Mouse (Mus musculus) yolk sac, embryonic 10.5 days (tissue): Measurements from ENCODE around the gene Ube2n.
"Not testable (repeated sequence)": the region's sequence is repeated elsewhere in the genome, so short reads cannot be mapped to it uniquely, and the experiment has no call there.

Experiments
- DNase-seq: peaks from one replicate; pipeline ENCODE4 v3.0.0-alpha.2; 2017; ENCODE audit warnings: low spot score

Ube2n gene

GRCm38 (mm10) chr10:95525871-95526270, 10.9 kb downstream of the Ube2n start:
- DNase-seq: no peak

GRCm38 (mm10) chr10:95526495-95527122, 11.7 kb downstream of the Ube2n start:
- no peak for DNase-seq

- DNase-seq: no peak
Measured at GRCm38 (mm10) chr10:95530551-95531121, 15.7 kb downstream of the Ube2n start.

- no peak for DNase-seq
Measured at GRCm38 (mm10) chr10:95532916-95533315, 18.0 kb downstream of the Ube2n start.

DNA sequence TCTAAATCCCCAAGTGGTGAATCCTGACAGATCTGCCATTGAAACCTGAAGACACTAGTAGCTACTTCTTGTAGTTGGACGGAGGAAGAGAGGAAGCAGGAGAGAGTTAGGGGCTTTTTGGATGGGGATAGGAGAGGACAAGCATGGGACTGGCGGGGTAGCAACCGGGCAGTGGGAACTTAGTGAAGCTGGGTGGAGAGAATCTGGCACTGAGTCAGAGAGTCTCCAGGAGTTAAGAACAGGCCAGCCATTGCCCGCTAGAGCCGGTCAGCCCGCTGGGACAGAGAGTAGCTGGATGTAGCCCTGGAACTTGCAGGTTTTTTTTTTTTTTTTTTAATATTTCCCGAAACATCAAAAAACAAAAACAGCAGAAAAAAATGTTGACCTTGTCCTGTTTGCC, 18.4 kb downstream of the Ube2n start:
- DNase-seq: no peak

DNA sequence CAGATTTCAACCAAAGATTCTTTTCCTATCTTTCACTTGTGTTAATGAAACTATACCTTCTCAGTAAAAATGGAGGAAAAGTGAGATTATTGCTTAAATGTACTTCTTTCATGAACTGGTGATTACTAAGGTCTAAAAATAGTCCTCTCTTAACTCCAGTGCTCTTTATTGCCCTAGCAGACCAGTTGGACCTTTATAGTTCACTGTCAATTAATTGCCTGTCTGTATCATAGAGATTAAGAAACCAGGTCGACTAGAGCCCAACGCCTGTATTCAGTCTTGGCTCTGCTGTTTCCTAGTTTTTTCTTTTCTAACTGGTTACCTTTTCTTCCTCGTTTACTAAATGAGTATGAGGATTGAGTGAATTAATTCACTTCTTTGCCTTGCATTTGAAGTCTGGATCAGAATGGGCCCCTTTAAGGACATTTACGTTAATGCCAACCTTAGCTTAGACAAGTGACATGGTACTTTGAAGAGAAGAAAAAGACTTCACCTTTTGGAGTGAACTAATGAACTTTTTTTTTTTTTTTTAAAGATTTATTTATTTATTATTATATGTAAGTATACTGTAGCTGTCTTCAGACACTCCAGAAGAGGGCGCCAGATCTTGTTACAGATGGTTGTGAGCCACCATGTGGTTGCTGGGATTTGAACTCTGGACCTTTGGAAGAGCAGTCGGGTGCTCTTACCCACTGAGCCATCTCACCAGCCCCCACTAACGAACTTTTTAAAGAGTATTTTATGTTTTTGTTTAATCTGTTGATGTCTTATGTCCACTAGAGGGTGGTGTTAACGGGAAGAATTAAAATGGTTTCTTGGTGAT, 20.7 kb downstream of the Ube2n start:
- DNase-seq: no peak

- DNase-seq: no peak
Measured at GRCm38 (mm10) chr10:95536222-95536541, 21.2 kb downstream of the Ube2n start.

- DNase-seq: no peak
Measured at GRCm38 (mm10) chr10:95539260-95539659, 24.3 kb downstream of the Ube2n start.

GRCm38 (mm10) chr10:95539841-95540240, 24.9 kb downstream of the Ube2n start:
- DNase-seq: no peak

DNA sequence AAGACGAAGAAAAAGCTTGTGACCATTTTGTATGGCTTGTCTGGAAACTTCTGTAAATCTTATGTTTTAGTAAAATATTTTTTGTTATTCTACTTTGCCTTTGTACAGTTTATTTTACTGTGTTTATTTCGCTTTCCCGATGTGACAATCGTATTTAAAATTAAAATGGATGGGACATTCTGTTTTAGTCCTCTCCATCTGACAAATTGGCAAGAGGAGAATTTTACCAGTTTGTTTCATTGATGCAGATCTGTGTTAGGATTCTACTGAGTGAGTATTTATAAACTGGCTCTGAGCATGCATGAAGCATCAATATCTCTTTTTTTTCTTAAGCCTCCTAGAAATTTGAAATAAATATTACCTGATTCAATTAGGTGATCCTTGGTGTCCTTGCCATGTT, 28.0 kb downstream of the Ube2n start:
- no peak for DNase-seq

GRCm38 (mm10) chr10:95543377-95543776, 28.4 kb downstream of the Ube2n start:
- no peak for DNase-seq

DNA sequence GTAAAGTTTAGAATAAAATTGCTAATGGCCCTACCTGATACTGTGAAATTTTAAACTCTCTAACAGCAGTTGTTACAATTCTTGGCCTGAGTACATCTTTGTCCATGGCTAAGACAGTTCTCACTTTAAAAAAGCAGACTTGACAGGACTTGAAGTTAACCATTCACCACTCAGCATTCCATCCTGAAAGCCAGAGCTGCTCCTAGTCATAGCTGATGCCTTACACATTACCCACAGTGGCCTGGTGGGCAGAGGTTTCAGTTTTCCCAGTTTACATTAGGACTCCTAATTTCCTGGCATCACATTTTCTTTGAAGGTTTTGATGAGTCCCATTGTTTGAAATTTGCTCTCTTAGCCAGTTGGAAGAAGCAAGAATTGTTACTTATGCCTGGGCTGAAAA, 29.1 kb downstream of the Ube2n start:
- DNase-seq: no peak

- no peak for DNase-seq
Measured at GRCm38 (mm10) chr10:95544651-95545050, 29.7 kb downstream of the Ube2n start.

- DNase-seq: no peak
Measured at GRCm38 (mm10) chr10:95545051-95545450, 30.1 kb downstream of the Ube2n start.

- no peak for DNase-seq
Measured at GRCm38 (mm10) chr10:95546178-95546577, 31.2 kb downstream of the Ube2n start.

- no peak for DNase-seq
Measured at GRCm38 (mm10) chr10:95548154-95548826, 33.3 kb downstream of the Ube2n start.

GRCm38 (mm10) chr10:95549080-95549479, 34.1 kb downstream of the Ube2n start:
- DNase-seq: not testable (repeated sequence)

GRCm38 (mm10) chr10:95550506-95550905, 35.6 kb downstream of the Ube2n start:
- no peak for DNase-seq

DNA sequence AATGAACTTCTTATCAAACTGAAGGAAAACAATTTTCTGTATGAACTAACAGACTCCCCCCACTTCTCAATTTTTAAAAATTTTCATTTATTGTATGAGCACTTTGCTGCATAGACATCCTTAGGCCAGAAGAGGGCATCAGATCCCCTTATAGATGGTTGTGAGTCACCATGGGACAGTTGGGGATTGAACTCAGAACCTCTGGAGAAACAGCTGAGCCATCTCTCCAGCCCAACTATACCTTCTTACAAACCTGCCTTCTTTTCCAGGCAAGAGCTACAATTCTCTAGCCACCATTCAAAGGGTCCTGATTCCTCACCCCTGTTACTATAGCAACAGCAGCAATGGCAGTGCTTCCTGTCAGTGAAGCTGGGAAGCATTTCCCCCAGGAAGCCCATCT, 36.8 kb downstream of the Ube2n start:
- no peak for DNase-seq

DNA sequence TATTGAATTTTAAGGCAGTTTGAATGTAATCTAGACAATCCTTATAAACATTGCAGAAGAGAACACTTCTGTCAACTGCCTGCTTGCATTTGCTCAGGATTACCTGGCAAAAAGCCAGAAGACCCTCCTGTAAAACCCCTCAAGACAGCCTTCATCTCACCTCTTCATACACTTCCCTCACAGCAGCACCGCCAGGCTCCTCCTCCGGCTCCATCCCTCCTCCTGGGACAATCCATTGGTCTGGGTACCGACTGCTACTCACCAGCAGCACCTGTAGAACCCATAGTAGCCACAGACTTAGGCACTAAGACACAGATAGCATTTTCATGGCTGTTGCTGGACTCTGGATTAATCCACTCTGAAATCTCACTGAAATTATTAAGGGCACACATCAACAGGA, 37.4 kb downstream of the Ube2n start:
- no peak for DNase-seq

DNA sequence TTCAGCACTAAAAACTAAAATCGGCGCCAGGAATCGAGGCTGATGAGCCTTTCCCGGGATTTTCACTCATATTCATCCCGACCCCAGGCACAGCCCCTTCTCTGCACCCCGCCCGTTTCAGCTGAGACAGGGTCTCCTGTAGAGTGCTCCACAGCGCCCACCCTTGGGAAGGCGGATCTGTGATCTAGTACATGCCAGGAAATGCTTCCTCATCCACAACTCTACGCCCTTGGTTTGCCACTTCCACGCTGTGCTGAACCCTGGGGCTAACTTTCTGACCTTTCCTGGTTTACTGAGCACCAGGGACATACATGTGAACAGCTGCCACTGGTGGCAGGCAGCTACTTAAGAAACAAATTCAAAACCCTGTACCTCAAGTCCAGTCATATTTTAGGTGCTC, 40.9 kb downstream of the Ube2n start:
- DNase-seq: no peak

DNA sequence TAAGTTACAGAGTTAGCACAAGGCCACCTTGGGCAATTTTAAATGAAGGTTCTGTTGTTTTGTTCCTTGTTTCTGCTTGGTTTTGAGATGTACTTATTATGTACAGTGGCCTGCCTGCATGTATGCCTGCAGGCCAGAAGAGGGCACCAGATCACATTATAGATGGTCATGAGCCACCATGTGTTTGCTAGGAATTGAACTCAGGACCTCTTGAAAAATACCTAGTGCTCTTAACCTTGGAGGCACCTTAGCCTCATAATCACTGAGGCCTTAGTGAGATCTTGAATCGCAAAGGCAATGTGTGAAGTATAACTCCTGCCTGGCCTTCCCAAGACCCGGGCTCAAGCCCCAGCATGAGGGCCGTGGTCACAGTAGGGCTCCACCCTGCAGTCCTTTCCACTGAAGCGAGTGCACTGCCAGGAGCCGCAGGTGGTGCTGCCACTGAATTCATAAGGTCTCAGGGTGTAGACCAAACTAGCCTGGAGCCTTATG, 42.4 kb downstream of the Ube2n start:
- no peak for DNase-seq

DNA sequence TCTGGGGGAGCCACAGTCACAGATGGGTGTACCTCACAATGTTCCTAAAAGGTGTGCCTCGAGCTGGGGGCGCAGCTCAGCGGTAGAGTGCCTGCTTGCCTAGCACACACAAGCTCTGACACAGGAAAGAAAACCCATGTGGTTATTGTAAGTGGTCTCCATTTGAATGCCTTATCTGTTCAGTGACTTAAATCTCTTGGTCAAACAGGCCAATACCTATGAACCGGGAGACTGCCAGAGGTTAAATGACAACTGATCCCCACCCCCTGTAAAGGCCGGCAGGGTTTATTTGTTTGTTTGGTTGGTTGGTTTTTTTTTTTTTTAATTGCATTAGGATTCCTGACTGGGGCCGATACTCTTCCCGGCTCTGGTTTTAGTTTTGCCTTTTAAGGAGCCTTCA, 44.5 kb downstream of the Ube2n start:
- no peak for DNase-seq
